Mouse (Mus musculus) intestine, embryonic 16.5 days (tissue): ENCODE results near the gene Atp2a1. TPM values are rescaled to one million over a fixed set of nuclear protein-coding genes. Genes with fewer than 3 reads are reported as not detected.

Source experiments
- ATAC-seq: fragments of 200-750 bp; cut with Nextera tagmentation; 2 replicates; pipeline ENCODE4 v1.8.0; 2017; ENCODE audit warnings: moderate TSS enrichment, moderate library complexity
- H3K27ac ChIP-seq: fragments of 300-500 bp; sonication (generic); 2 replicates; pipeline ENCODE4 v1.5.1; 2014; ENCODE audit warnings: mild to moderate bottlenecking, low read length
- H3K27me3 ChIP-seq: fragments of 300-500 bp; sonication (generic); replicated peaks from 2 replicates; pipeline ENCODE4 v1.6.1; 2014; ENCODE audit warnings: low read length, control low read depth, mixed read lengths; ENCODE audit not compliant: control insufficient read depth, insufficient read depth
- H3K36me3 ChIP-seq: fragments of 300-500 bp; sonication (generic); 2 replicates; pipeline ENCODE4 v1.6.1; 2014; ENCODE audit warnings: low read length, control low read depth; ENCODE audit not compliant: control insufficient read depth, insufficient read depth
- H3K4me1 ChIP-seq: fragments of 300-500 bp; sonication (generic); 2 replicates; pipeline ENCODE4 v1.6.1; 2014; ENCODE audit warnings: low read length, control low read depth, mixed read lengths; ENCODE audit not compliant: control insufficient read depth, insufficient read depth
- H3K4me2 ChIP-seq: fragments of 300-500 bp; sonication (generic); 2 replicates; pipeline ENCODE4 v1.6.1; 2014; ENCODE audit warnings: low read depth, low read length, control low read depth
- H3K4me3 ChIP-seq: fragments of 300-500 bp; sonication (generic); 2 replicates; pipeline ENCODE4 v1.5.1; 2014; ENCODE audit warnings: mild to moderate bottlenecking, low read length
- H3K9ac ChIP-seq: fragments of 300-500 bp; sonication (generic); 2 replicates; pipeline ENCODE4 v1.6.1; 2014; ENCODE audit warnings: low read depth, low read length
- H3K9me3 ChIP-seq: fragments of 300-500 bp; sonication (generic); 2 replicates; pipeline ENCODE4 v1.6.1; 2016; ENCODE audit warnings: low read length, control low read depth; ENCODE audit not compliant: control insufficient read depth
- WGBS: fragments of 180-500 bp; shearing (Covaris S2); extraction: QIAGEN DNeasy Blood & Tissue Kit; methylation state at CpG from one replicate; pipeline ENCODE4 v1.1.7; 2014; 5-methylcytosine and 5-hydroxymethylcytosine counted together
- polyA plus RNA-seq: library from polyadenylated mRNA; unstranded; fragments of >200 nt; fragmentation: Nextera tagmentation; extraction: Ambion mirVana; gene quantifications from 2 replicates; pipeline ENCODE4 v1.2.1, GENCODE M21; 2015

The Atp2a1 gene
- polyA plus RNA-seq, 1 experiment from 2014 or later: 1.3 TPM

- ATAC-seq: peak; percentile 96
- peak within 1 kb of the TSS; percentile 95 for H3K4me2 ChIP-seq
- H3K27ac ChIP-seq: peak within 1 kb of the TSS; percentile 94
- H3K27me3 ChIP-seq: no peaks in the 10 kb centered on the region
- H3K9ac ChIP-seq: peak within 1 kb of the TSS; percentile 84
- H3K9me3 ChIP-seq: 0 out of 2 replicates have a peak, but pooled peaks cover 3% of the 10 kb centered on the region
- H3K4me3 ChIP-seq: peak within 1 kb of the TSS; percentile 77
- peaks cover 10% of the 10 kb centered on the region for H3K4me1 ChIP-seq
- H3K36me3 ChIP-seq: no peaks in the 10 kb centered on the region
- under 1% methylated on average over 81 of the region's 82 CpGs for WGBS
Measured at GRCm38 (mm10) chr7:126428631-126429502, 34.0 kb downstream of the Atp2a1 start, which contains the start of gene Rabep2. Rabep2 (plus strand) TSS chr7:126428759.

GRCm38 (mm10) chr7:126428154-126428553 lies 34.8 kb downstream of the Atp2a1 start:
- Histone ChIP-seq H3K4me2 (peak overlapping the region; percentile 95), H3K4me3 (peak overlapping the region; percentile 77), H3K4me1 (peaks cover 10% of the 10 kb centered on the region), H3K36me3 (no peaks in the 10 kb centered on the region), H3K9me3 (0 out of 2 replicates have a peak, but pooled peaks cover 3% of the 10 kb centered on the region), H3K27ac (peak overlapping the region; percentile 94), H3K27me3 (no peaks in the 10 kb centered on the region), H3K9ac (peak overlapping the region; percentile 84)
- ATAC-seq: peak; percentile 22
- 11% methylated on average over 4 of the region's 4 CpGs for WGBS

- no peak for ATAC-seq
Measured at GRCm38 (mm10) chr7:126427323-126427860, 35.5 kb downstream of the Atp2a1 start.

GRCm38 (mm10) chr7:126424161-126424560 lies 38.7 kb downstream of the Atp2a1 start:
- H3K27ac ChIP-seq: no peak overlapping the region
- 82% methylated on average over 6 of the region's 6 CpGs for WGBS
- H3K4me2 ChIP-seq: no peak overlapping the region
- no peak for ATAC-seq
- H3K4me3 ChIP-seq: no peak overlapping the region
- no peaks in the 10 kb centered on the region for H3K36me3 ChIP-seq
- H3K9me3 ChIP-seq: 0 out of 2 replicates have a peak, but pooled peaks cover 3% of the 10 kb centered on the region
- no peak overlapping the region for H3K9ac ChIP-seq
- H3K27me3 ChIP-seq: no peaks in the 10 kb centered on the region
- H3K4me1 ChIP-seq: peaks cover 3% of the 10 kb centered on the region; the same call in 1 of the 2 replicates

More at GRCm38 (mm10) chr7:126427323-126427860, 35.5 kb downstream of the Atp2a1 start:
- no peaks in the 10 kb centered on the region for H3K27me3 ChIP-seq
- no peak overlapping the region for H3K9ac ChIP-seq
- no peaks in the 10 kb centered on the region for H3K36me3 ChIP-seq
- H3K9me3 ChIP-seq: 0 out of 2 replicates have a peak, but pooled peaks cover 3% of the 10 kb centered on the region
- no peak overlapping the region for H3K4me3 ChIP-seq
- H3K27ac ChIP-seq: no peak overlapping the region
- peaks cover 10% of the 10 kb centered on the region for H3K4me1 ChIP-seq
- H3K4me2 ChIP-seq: no peak overlapping the region
- 57% methylated on average over 12 of the region's 13 CpGs for WGBS

GRCm38 (mm10) chr7:126421756-126422155 lies 41.2 kb downstream of the Atp2a1 start:
- Histone ChIP-seq H3K4me3 (no peak overlapping the region), H3K4me2 (no peak overlapping the region), H3K4me1 (no peaks in the 10 kb centered on the region), H3K9ac (no peak overlapping the region), H3K36me3 (no peaks in the 10 kb centered on the region), H3K27me3 (no peaks in the 10 kb centered on the region), H3K27ac (no peak overlapping the region), H3K9me3 (0 out of 2 replicates have a peak, but pooled peaks cover 3% of the 10 kb centered on the region)
- 87% methylated on average over 5 of the region's 5 CpGs for WGBS
- ATAC-seq: no peak

GRCm38 (mm10) chr7:126418496-126418895 lies 44.4 kb downstream of the Atp2a1 start:
- Histone ChIP-seq H3K9me3 (no peaks in the 10 kb centered on the region), H3K27ac (no peak overlapping the region), H3K36me3 (no peaks in the 10 kb centered on the region), H3K9ac (no peak overlapping the region), H3K4me3 (no peak overlapping the region), H3K27me3 (no peaks in the 10 kb centered on the region), H3K4me2 (no peak overlapping the region), H3K4me1 (no peaks in the 10 kb centered on the region)
- no peak for ATAC-seq
- WGBS: 47% methylated on average over 3 of the region's 3 CpGs

GRCm38 (mm10) chr7:126417606-126418005 lies 45.3 kb downstream of the Atp2a1 start:
- ATAC-seq: no peak
- Histone ChIP-seq H3K27me3 (no peaks in the 10 kb centered on the region), H3K9me3 (no peaks in the 10 kb centered on the region), H3K27ac (no peak overlapping the region), H3K4me2 (no peak overlapping the region), H3K36me3 (no peaks in the 10 kb centered on the region), H3K4me3 (no peak overlapping the region), H3K9ac (no peak overlapping the region), H3K4me1 (no peaks in the 10 kb centered on the region)
- WGBS: 86% methylated on average over 4 of the region's 4 CpGs

- no peak overlapping the region for H3K4me3 ChIP-seq
- H3K27ac ChIP-seq: no peak overlapping the region
- no peaks in the 10 kb centered on the region for H3K36me3 ChIP-seq
- no peaks in the 10 kb centered on the region for H3K9me3 ChIP-seq
- no peak overlapping the region for H3K4me2 ChIP-seq
- H3K27me3 ChIP-seq: no peaks in the 10 kb centered on the region
- WGBS: 65% methylated on average over 8 of the region's 8 CpGs
- H3K9ac ChIP-seq: no peak overlapping the region
- H3K4me1 ChIP-seq: no peaks in the 10 kb centered on the region
- no peak for ATAC-seq
Measured at GRCm38 (mm10) chr7:126417045-126417444, 45.9 kb downstream of the Atp2a1 start.

- ATAC-seq: no peak
- WGBS: 62% methylated on average over 2 of the region's 2 CpGs
- H3K4me1 ChIP-seq: no peaks in the 10 kb centered on the region
Measured at GRCm38 (mm10) chr7:126416615-126417014, 46.3 kb downstream of the Atp2a1 start.

More at GRCm38 (mm10) chr7:126416615-126417014, 46.3 kb downstream of the Atp2a1 start:
- Histone ChIP-seq H3K27ac (no peak overlapping the region), H3K9me3 (no peaks in the 10 kb centered on the region), H3K4me3 (no peak overlapping the region), H3K36me3 (no peaks in the 10 kb centered on the region), H3K27me3 (no peaks in the 10 kb centered on the region), H3K9ac (no peak overlapping the region), H3K4me2 (no peak overlapping the region)
